Mouse (Mus musculus) olfactory bulb, adult 2 months (tissue): ENCODE results near the gene Kdm2b.

Experiments used
- CTCF ChIP-seq: fragments of 200-500 bp; IDR thresholded peaks from 2 replicates; pipeline ENCODE4 v1.5.1; 2012; ENCODE audit warnings: low read depth, mild to moderate bottlenecking, low read length, moderate library complexity; ENCODE audit not compliant: insufficient read depth
- POLR2A ChIP-seq: fragments of 200-500 bp; IDR thresholded peaks from 2 replicates; pipeline ENCODE4 v1.6.1; 2012; ENCODE audit warnings: mild to moderate bottlenecking, low read depth, low read length, moderate library complexity; ENCODE audit not compliant: insufficient read depth

DNA sequence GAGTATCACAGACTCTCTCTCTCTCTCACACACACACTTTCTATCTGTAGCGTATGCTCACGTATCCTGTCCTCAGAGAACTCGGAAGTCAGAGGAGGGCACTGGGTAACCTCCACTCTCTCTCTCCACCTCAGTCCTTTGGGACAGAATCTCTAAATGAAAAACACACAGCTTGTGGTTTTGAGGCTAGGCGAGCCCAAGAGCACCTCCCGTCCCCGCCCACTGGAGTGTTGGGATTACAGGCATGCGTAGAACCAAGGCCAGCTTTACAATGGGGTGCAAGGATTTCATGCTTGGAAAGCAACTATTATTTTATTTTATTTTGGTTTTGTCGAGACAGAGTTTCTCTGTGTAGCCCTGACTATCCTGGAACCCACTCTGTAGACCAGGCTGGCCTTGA is 67.7 kb downstream of the Kdm2b start:
- TF ChIP-seq POLR2A (no peak), CTCF (no peak)
